Mouse (Mus musculus) NIH3T3 (cell line): ENCODE data around the gene Pax8.
A peak's percentile ranks its signal among the peaks of the same experiment; 100 is the strongest.

ENCODE experiments used
- DNase-seq: peaks from one replicate; pipeline ENCODE4 v3.0.0-alpha.2; 2012; ENCODE audit warnings: low read depth

Gene Pax8

DNA sequence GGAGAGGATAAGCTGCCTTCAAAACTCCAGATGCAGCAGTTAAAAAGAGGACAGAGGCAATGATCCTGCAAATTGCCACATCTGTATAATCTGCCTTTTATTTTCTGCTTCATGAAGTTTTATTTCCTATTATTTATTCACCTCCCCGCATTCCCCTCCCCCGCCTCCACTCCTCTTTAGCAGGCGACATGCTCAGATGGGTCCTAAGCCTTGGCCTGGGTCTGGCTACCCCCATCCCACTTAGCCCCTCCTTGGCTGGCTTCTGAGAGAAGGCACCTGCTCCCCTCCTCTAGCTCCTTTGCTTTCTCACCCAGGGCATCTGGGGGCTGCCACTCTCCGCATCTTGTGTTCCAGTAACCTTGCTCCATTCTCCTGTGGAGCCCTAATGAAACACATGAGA lies 61.7 kb downstream of the Pax8 start:
- no peak for DNase-seq

DNA sequence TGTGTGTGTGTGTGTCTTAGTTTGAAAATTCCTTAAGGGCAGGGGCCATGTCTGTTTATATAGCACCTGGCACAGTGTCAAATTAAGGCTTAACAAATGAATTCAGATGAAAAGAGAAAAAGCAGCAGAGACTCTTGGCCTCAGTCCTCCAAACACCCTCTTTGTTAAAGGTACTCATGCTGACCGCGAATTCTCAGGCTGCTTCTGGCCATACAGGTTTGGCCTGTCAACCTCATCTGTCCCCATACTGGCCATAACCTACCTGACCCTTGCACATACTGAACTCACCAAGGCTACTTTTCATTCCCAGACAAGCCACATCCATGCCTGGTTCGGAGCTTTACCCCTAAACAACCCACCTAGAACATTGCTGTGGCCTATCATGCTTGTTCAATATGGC lies 62.2 kb downstream of the Pax8 start:
- DNase-seq, result no peak

DNA sequence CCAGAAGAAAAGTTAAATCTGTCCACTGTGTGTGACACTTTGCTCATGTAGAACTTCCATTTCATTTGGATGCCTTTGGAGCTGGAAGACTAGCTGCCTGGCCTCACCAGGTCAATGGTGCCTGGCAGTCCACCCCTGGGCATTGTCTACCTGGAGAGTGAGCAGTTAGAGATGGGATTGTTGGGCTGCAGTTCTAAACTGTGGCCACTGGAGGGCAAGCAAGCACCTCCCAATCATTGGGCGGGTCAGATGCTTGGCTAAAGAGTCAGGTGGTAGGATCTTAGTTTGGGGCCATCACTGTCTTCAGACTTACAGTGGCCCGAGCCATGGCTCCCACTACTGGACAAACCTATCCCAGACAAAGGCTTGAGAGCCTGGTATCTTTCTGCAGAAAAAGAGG lies 66.2 kb downstream of the Pax8 start:
- peak; percentile 80 for DNase-seq

DNA sequence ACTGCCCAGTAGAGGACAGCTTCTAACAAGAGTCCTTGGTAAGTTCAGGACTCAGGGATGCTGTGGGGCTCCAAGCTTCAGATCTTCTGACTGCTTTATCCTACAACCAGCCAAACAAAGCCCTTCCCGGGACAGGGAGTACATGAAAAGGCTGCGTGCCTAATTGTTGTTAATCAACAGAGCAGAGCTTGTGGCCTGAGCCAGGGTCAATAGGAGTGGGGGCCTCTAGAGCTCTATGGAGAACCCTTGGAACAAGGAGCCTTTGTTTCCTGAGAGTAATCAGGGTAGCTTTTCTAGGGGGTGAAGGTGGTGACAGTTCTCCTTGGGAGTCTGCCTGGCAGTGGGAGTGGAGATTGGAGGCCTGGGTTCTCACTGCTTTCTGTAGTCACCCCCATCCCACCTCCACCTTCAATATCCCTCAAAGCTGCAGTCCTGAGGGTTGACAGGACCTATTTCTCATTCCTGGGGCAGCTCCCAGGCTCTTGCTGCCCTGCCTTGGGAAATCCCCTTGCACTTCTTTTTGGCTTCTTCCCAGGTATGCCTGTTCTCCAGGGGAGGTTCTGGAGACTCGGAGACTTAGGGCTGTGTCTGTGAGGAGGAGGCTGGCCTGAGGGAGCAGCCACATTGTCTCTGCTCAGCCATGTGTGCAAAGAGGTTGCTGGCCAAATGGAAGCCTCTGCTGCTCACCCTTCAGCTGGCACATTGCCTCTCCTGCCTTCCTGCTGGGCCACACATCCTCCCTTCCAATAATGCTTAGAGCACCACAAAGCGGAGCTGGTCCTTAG lies 67.5 kb downstream of the Pax8 start:
- no peak for DNase-seq

DNA sequence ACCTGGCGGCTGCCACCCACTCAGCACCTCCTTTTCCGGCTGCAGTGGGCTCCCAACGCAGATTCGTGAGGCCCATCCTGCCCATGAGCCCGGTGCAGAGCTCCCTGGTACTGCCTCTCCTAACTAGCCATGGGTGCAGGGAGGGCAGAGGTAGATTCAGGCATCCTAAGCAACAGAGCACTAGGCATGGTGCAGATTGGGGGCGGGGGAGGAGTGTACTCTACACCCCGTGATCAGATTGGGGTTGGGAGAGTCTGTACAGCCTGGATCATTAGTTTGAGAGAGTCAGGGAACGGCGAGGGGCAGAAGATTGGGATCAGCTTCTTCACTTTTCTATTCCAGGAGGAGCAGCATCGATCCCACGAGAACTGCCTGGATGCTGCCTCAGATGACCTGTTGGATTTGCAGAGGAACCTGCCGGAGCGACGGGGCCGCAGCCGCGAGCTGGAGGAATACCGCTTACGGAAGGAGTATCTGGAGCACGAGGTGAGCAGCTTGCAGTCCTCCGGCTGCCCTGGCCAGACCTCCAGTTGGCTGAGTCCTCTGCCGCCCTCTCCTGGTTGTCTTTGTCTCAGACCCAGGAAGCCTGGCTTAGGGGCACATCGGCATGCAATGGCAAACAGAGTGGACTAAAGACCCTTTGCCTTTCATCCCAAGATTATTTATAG lies 69.9 kb downstream of the Pax8 start:
- peak; percentile 65 for DNase-seq

DNA sequence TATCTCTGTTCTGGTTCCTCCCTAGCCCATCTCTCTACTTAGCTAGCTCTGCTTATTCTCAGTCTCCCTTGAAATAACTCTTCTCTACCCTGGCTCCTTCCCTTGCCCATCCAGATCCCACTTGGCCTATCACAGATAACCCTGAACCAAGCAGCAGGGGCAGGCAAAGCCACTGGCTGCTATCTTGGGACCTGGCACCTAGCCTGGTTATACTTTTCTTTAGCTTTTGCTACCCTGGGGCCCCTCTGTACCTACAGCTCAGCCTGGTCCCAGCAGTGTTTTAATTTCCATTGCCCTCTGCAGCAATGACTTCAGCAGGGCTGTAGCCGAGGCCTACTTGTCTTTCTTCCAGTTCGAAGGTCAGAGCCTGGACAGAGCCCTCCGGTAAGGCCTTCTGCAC lies 74.7 kb downstream of the Pax8 start:
- DNase-seq, result no peak

DNA sequence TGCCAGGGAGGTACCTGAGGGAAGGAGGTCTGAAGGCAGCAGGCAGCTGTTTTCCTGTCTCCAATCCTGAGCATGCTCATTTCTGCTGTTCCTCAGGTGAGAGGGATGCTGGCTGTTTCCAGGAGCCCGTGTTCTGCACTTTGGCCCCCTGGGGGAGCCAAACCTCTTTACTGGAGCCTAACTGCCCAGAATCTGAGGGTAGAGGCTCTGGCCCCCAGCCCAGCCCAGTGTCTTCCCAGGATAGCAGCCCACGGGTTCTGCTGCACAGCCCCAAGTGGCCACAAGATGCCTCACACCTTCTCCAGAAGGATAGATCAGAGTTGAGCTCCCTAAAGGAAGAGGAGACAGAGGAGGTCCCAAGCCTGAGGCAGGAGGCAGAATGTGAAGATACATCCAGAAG lies 78.3 kb downstream of the Pax8 start:
- DNase-seq, result no peak

DNA sequence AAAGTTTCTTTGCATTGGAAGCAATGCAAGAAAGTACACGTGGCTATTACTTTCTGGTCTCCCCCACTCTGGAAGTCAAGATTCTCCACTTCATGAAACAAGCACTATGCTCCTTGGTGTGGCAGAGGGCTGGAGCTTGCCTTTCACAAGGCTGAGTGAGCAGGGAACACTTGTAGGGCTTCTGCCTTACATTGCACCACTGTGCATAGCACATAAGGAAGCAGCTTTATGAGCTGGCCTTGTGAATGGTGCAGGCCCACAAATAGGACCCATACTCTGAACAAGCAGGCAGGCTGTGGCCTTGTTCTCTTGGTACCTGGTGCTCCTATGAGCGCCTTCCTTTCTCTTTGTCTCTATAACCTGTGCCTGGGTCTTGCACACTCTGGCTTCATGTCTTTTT lies 82.1 kb downstream of the Pax8 start:
- no peak for DNase-seq

DNA sequence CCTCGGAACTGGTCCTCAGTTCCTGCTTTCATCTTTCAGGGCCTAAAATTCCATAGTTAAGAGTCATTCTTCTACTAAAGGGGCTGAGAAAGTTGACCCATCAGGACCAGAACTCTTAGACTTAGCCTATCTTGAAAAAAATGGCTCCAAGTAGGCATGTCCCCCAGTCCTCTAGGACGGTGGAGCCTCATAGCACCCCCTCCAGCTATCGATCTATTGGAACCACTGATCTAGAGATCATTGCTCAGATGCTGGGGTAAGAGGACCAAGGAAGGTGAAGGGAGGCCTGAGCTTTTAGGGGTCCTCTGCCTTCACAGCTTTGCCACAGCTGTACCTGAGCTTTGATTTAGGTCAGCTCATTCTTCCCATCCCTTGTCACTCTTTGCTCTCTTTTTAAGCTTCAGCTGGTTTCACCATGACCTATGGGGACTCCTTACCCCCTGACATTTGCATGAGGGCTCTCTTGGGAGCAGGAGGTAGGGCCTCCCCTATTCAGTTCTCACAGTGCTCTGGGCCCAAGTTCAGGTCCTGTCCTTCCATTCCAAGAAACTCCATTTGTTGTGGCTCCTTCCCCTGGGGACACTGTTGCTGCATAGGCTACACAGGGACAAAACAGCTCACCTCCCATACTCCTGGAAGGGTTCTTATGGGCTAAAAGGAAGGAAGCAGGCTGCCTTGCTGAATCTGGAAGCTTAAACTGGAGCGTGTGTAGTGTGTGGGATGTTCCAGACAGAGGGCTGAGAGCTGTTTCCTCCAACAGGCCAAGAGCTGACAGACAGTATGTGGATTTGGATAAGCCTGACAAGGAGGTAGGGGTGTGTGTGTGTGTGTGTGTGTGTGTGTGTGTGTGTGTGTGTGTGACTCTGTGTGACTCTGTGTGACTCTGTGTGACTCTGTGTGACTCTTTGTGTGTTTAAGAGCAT lies 87.8 kb downstream of the Pax8 start:
- DNase-seq, result no peak

DNA sequence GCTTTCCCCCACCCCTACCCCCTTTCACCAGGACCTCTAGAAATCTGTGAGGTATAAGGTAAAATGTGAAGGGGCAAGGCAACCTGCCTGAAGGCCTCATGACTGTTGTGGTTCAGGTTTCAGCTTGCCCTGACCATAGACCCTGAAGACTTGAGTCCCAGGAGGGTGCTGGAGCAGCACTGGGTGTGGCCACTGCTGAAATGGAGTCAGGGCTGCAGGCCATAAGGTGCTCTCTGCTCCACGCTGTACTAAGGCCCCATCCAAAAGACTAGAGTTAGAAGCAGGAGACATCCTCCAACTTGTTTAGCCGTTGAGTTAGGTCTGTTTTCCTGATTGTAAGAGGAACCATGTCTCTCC lies 88.5 kb downstream of the Pax8 start:
- DNase-seq, result no peak

DNA sequence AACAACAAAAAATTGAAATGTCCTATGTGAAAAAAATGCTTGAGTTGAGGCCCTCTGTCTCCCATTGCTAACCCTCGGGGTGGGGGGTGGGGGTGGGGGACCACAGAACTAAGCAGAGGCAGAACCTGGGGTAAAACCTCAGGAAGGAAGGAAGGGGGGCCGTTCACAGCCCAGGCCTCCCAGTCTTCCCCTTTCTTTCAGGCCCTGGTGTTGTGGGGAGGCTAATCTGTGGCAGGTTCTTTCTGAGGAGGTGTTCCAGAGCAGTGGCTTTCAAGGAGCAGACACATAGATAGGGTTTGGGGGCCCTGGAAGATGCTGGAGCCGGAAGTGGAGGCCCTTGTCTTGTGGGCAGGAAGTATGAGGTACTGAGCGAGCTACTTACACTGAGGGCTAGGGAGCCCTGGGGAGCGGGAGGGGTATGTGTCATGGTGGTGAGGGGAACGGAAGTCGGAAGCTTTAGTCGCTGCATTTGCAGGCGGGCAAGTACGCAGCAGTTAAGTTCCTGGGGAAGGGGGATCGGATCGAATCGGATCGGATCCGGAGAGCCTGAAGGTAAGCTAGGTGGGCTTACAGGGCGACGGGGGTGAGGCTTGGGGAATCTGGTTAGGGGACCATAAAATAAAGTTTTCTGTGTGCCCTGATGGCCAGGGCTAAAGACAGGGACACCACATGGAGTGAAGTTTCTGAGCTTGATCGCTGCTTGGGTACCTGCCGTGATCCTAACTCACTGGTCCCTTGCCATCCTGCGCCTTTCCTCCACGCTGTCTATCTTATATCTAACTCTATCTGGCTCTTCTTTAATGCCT lies 89.0 kb downstream of the Pax8 start:
- DNase-seq, result no peak

DNA sequence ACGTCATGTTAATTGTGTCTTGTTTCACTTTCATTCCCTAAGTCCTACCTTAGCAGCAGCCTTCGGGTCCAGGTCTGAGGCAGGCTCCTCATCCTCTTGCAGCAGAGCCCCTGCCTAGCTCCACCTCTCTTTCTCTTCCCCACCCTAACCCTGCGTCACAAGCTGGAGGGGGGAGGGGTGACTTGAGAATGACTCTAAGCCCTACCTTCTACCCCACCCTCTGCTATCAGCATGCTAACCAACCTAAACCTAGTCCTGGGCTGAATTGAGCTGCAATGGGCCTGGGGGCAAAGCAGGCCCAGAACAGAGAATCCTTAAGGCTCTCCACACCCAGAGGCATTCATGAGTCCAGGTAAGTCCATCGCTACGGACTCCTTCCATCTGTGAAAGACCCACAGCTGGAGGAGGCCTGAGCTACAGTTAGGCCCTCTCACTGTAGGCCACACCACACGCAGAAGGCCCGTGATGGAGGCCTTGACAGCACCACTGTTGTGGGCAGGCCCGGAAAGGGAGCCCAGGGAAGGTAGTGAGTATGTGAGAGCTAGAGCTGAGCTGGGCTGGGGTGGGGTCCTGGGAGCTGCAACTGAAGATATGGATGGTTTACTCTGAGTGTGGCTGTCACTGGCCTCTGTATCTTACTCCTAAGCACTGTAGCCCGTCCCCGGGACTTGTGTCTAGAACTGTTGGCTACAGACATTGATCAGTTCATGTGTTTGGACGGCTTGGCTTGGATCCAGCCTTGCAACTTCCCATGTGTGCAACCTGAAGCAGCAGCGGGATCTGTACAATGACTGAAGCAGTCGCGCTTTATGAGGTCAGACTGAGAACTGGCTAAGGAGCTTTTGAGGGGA lies 90.1 kb downstream of the Pax8 start:
- no peak for DNase-seq

DNA sequence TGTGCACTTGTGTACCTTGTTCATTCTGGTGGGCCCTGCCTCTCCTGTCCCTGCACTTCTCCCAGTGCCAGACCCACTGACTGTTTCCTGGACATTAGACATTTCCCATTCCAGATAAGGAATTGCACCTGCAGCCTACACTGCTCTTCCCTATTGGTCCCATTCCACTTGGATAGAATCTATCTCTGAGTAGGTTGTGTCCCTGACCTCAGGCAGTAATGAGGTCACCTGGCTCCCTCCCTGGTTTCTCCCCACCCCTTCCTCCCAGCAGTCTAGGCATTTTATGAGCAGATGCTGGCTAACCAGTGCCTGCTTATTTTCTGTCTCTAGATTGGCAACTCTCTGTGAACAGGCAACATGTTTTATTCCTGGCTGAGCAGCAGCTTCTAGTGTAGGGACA lies 91.0 kb downstream of the Pax8 start:
- no peak for DNase-seq

DNA sequence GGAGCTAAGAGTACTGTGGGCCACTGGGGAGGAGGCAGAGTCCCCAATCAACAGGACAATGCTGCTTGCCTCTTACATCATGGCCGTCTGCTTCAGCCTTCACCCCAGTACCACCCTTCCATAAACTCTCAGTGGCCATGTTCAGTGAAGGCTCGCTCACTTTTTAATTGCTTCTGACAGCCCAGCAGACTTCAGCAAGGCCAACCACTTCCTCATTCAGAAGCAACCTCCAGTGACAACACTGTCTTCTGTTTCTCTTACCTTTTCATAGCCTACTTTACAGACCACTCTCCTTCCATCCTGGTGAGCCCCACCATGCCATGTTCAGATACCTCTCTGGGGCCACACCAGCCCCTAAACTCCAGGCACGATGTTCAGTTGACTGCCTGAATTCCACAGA lies 91.8 kb downstream of the Pax8 start:
- no peak for DNase-seq

DNA sequence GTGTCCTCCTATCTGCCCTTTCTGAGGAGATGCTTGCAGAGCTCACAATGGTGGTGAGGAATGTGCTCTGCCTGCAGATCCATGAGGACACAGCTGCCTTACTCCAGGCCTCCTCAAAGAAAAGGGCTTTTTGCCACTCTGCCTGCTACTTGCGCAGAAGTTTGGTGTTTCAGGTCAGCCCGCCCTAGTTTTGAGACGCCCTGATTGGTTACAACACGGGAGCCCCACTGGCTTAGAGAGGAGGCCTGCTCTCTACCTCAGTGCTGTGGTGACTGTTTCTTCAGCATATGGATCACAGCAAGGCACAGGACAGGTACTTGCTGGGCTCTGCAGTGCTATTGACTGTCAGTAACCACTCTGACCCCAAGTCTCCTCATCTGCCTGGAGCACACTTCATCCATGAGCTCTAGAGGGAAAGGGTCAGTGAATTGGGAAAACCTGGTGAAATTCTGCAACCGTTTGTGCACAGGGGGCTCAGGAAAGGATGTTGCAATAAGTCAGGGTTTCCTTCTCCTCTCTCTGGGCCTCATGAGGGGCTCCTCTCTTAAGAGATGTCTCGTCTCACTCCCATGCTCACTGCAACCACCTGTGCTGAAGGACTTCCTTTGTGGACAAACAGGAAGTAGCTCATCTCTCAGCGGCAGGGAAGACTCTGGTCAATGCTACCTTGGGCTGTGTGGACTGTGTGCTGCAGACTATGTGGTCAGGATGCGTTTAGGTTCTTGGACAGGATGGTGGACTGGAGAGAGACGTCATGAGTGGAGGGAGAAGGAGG lies 92.8 kb downstream of the Pax8 start:
- DNase-seq, result no peak

DNA sequence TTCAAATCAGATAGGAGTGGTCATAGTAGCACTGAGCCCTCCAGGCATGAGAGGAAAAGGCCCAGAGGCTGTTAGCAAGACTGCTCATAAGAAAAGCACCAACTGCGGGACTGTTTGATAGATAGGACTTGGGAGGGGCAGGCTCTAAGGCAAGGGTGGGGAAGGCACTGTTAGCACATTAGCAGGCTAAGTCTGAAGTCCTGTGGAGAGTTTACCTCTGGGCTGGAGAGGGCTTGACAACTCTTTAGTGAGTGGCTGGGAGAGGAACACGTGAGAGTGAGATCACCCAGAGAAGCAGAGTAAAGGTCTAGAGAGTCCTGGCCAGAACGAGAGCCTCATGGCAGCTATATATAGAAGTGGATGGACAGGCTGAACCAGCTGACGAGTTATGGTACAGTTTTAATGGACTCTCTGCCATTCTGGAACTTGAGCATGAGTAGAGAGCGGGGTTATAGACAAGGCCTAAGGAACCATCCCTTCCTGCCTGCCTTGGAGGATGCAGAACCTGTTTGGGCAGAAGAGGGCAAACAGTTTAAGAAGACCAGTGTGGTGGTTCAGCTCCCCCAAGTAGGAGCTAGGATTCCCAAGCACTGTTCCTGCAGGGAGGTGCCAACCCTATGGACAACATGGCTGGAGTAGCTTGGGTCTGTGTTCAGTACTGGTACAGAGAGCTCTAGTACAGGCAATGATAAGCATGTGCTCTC lies 96.5 kb downstream of the Pax8 start:
- no peak for DNase-seq
